Mouse (Mus musculus) spleen, adult 10 weeks (tissue): ENCODE measurements around the gene Ptgfrn. TPM values are rescaled to one million over a fixed set of nuclear protein-coding genes. Genes with fewer than 3 reads are reported as not detected.

Experiments
- polyA plus RNA-seq: library from polyadenylated mRNA; stranded (reverse); fragments of 350-450 nt; fragmentation: Illumina TruSeq; extraction: RNeasy Lipid Tissue Mini Kit (QIAGEN cat#74804); gene quantifications from one replicate; pipeline ENCODE4 v1.2.3, GENCODE M21; 2015; ENCODE audit warnings: low replicate concordance; ENCODE audit not compliant: insufficient read depth

The Ptgfrn gene
- polyA plus RNA-seq, result 6.2 TPM

GRCm38 (mm10) chr3:101110043-101110837, at the start of gene Ptgfrn:
Ptgfrn (minus strand) TSS chr3:101110278.

DNA sequence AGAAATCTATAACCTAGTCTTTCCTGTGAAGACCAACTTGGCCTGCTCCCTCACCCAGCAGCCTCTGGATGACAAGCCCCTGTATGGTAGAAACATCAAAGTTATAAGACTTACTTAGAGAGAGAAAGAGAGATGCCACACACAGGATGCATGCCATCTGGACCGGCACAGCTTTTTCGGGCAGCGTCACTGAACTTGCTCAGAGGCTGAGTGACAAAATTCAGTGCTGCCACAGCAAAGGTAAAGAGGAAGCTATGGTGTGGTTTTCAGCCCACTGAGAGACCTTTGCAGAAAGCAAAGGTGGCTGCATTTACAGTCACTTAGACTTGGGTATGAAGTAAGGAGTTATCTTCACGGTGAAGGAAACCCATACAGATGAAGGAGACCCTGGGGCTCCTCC, 80.7 kb downstream of the Ptgfrn start, which contains the start of gene Cd101:
Gene Cd101, minus strand, starts transcription at position 218 of the 400 bp plus-strand sequence.

Other genes starting within 250 kb of the Ptgfrn start
- 1.0 TPM for gene Trim45, start 188.1 kb downstream of the Ptgfrn start, polyA plus RNA-seq
- 14.3 TPM for gene Ttf2, start 140.6 kb downstream of the Ptgfrn start, polyA plus RNA-seq
- gene Cd101, start 80.7 kb downstream of the Ptgfrn start, polyA plus RNA-seq, result 2.7 TPM
- 265 TPM for gene Cd2, start 177.7 kb upstream of the Ptgfrn start, polyA plus RNA-seq